Mouse (Mus musculus): Measurements from ENCODE around the gene Agbl1. TPM values are rescaled to one million over a fixed set of nuclear protein-coding genes. Genes with fewer than 3 reads are reported as not detected.

Gene Agbl1
- total and polyA plus RNA-seq, 3 experiments, result 0.08 to 0.21 (median 0.11) TPM

- Histone ChIP-seq H3K79me2 (replicated peaks; ENCODE audit: control insufficient read depth, insufficient read depth, low read length) (no peaks in the 10 kb centered on the region), H3K4me3 (no peak overlapping the region), H3K27ac (no peak overlapping the region), H3K4me1 (ENCODE audit: control insufficient read depth, insufficient read depth, low read length) (no peaks in the 10 kb centered on the region), H3K27me3 (ENCODE audit: control insufficient read depth, insufficient read depth, low read length) (no peaks in the 10 kb centered on the region), H3K36me3 (ENCODE audit: control insufficient read depth, insufficient read depth, low read length) (no peaks in the 10 kb centered on the region), H3K9ac (ENCODE audit: low read depth, low read length) (no peak overlapping the region)
- DNase-seq, result no peak
- 75% methylated on average over 5 of the region's 5 CpGs for WGBS
- intact Hi-C loops (cut with DNase I), result no loop called here
- TF ChIP-seq EP300 (IDR thresholded peaks at IDR 0.05; ENCODE audit: insufficient read depth, low read depth, low read length) (no peak), POLR2A (IDR thresholded peaks at IDR 0.05; ENCODE audit: insufficient read depth, low read depth, low read length) (no peak), CTCF (IDR thresholded peaks at IDR 0.05) (no peak)
Measured at GRCm38 (mm10) chr7:76487519-76487918, 257.8 kb downstream of the Agbl1 start.

GRCm38 (mm10) chr7:76524291-76524690 is 294.6 kb downstream of the Agbl1 start:
- no peak overlapping the region for H3K4me3 ChIP-seq
- H3K27me3 ChIP-seq (ENCODE audit: control insufficient read depth, insufficient read depth, low read length), result no peaks in the 10 kb centered on the region
- TF ChIP-seq POLR2A (IDR thresholded peaks at IDR 0.05; ENCODE audit: insufficient read depth, low read depth, low read length) (no peak), CTCF (IDR thresholded peaks at IDR 0.05) (no peak), EP300 (IDR thresholded peaks at IDR 0.05; ENCODE audit: insufficient read depth, low read depth, low read length) (no peak)
- H3K9ac ChIP-seq (ENCODE audit: low read depth, low read length), result no peak overlapping the region
- no peaks in the 10 kb centered on the region for H3K4me1 ChIP-seq (ENCODE audit: control insufficient read depth, insufficient read depth, low read length)
- 30% methylated on average over 3 of the region's 3 CpGs for WGBS
- intact Hi-C loops (cut with DNase I), result no loop called here
- H3K36me3 ChIP-seq (ENCODE audit: control insufficient read depth, insufficient read depth, low read length), result no peaks in the 10 kb centered on the region
- no peak for DNase-seq
- no peaks in the 10 kb centered on the region for H3K79me2 ChIP-seq (replicated peaks; ENCODE audit: control insufficient read depth, insufficient read depth, low read length)
- no peak overlapping the region for H3K27ac ChIP-seq

- 64% methylated on average over 2 of the region's 2 CpGs for WGBS
Measured at GRCm38 (mm10) chr7:76546456-76546855, 316.8 kb downstream of the Agbl1 start.

GRCm38 (mm10) chr7:76547313-76547712 is 317.6 kb downstream of the Agbl1 start:
- Histone ChIP-seq H3K4me1 (ENCODE audit: control insufficient read depth, insufficient read depth, low read length) (no peaks in the 10 kb centered on the region), H3K27me3 (ENCODE audit: control insufficient read depth, insufficient read depth, low read length) (no peaks in the 10 kb centered on the region), H3K79me2 (replicated peaks; ENCODE audit: control insufficient read depth, insufficient read depth, low read length) (no peaks in the 10 kb centered on the region), H3K27ac (no peak overlapping the region), H3K4me3 (no peak overlapping the region), H3K9ac (ENCODE audit: low read depth, low read length) (no peak overlapping the region), H3K36me3 (ENCODE audit: control insufficient read depth, insufficient read depth, low read length) (no peaks in the 10 kb centered on the region)
- no peak for TF ChIP-seq POLR2A (IDR thresholded peaks at IDR 0.05; ENCODE audit: insufficient read depth, low read depth, low read length)
- no peak for TF ChIP-seq EP300 (IDR thresholded peaks at IDR 0.05; ENCODE audit: insufficient read depth, low read depth, low read length)
- intact Hi-C loops (cut with DNase I), result no loop called here
- DNase-seq, result no peak

More at GRCm38 (mm10) chr7:76546456-76546855, 316.8 kb downstream of the Agbl1 start:
- no peaks in the 10 kb centered on the region for H3K79me2 ChIP-seq (replicated peaks; ENCODE audit: control insufficient read depth, insufficient read depth, low read length)
- H3K4me1 ChIP-seq (ENCODE audit: control insufficient read depth, insufficient read depth, low read length), result no peaks in the 10 kb centered on the region
- no peak for DNase-seq
- H3K9ac ChIP-seq (ENCODE audit: low read depth, low read length), result no peak overlapping the region
- intact Hi-C loops (cut with DNase I), result no loop called here
- no peak overlapping the region for H3K4me3 ChIP-seq
- TF ChIP-seq CTCF (IDR thresholded peaks at IDR 0.05) (no peak), EP300 (IDR thresholded peaks at IDR 0.05; ENCODE audit: insufficient read depth, low read depth, low read length) (no peak), POLR2A (IDR thresholded peaks at IDR 0.05; ENCODE audit: insufficient read depth, low read depth, low read length) (no peak)
- H3K27me3 ChIP-seq (ENCODE audit: control insufficient read depth, insufficient read depth, low read length), result no peaks in the 10 kb centered on the region
- H3K36me3 ChIP-seq (ENCODE audit: control insufficient read depth, insufficient read depth, low read length), result no peaks in the 10 kb centered on the region
- H3K27ac ChIP-seq, result no peak overlapping the region

GRCm38 (mm10) chr7:76551860-76552259 is 322.2 kb downstream of the Agbl1 start:
- H3K27me3 ChIP-seq (ENCODE audit: control insufficient read depth, insufficient read depth, low read length), result no peaks in the 10 kb centered on the region
- H3K27ac ChIP-seq, result no peak overlapping the region
- no peak for DNase-seq
- no peak overlapping the region for H3K9ac ChIP-seq (ENCODE audit: low read depth, low read length)
- 91% methylated on average over 3 of the region's 3 CpGs for WGBS
- intact Hi-C loops (cut with DNase I), result no loop called here
- H3K4me1 ChIP-seq (ENCODE audit: control insufficient read depth, insufficient read depth, low read length), result no peaks in the 10 kb centered on the region
- no peak overlapping the region for H3K4me3 ChIP-seq
- H3K79me2 ChIP-seq (replicated peaks; ENCODE audit: control insufficient read depth, insufficient read depth, low read length), result no peaks in the 10 kb centered on the region
- H3K36me3 ChIP-seq (ENCODE audit: control insufficient read depth, insufficient read depth, low read length), result no peaks in the 10 kb centered on the region
- no peak for TF ChIP-seq CTCF (IDR thresholded peaks at IDR 0.05)
- no peak for TF ChIP-seq EP300 (IDR thresholded peaks at IDR 0.05; ENCODE audit: insufficient read depth, low read depth, low read length)
- TF ChIP-seq POLR2A (IDR thresholded peaks at IDR 0.05; ENCODE audit: insufficient read depth, low read depth, low read length), result no peak

DNA sequence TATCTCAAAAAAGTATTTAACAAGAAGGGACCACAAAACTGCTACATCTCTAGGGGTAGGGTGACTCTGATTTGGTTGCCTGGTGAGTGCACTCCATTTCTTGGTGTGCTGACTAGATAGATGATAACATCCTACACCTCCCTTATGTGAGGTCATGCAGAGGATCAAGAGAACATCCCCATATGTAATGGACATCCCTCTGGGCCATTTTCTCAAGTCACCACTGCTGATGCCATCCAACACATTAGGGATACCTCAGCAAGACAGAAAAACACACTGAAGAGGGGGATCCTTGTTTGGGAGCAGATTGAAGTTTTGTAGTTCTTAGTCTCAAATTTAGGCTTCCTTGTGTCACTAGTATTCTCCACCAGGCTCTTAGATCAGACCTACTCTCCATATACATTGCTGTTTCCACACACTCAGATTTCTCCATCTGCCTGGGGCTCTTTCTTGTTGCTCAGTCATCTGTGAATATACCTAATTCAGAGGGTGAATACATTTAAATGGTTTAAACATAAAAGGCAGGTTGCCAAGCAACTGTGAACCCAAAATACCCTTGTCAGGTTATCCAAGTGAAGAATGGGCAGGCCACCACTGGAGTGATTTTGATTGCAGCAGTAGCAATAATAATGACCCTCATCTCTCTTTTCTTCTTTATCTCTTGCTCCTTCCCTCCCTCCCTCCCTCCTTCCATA is 331.0 kb downstream of the Agbl1 start:
- no peaks in the 10 kb centered on the region for H3K79me2 ChIP-seq (replicated peaks; ENCODE audit: control insufficient read depth, insufficient read depth, low read length)
- intact Hi-C loops (cut with DNase I), result no loop called here
- H3K9ac ChIP-seq (ENCODE audit: low read depth, low read length), result no peak overlapping the region
- no peak for DNase-seq
- H3K27me3 ChIP-seq (ENCODE audit: control insufficient read depth, insufficient read depth, low read length), result no peaks in the 10 kb centered on the region
- no peak for TF ChIP-seq POLR2A (IDR thresholded peaks at IDR 0.05; ENCODE audit: insufficient read depth, low read depth, low read length)
- no peak for TF ChIP-seq EP300 (IDR thresholded peaks at IDR 0.05; ENCODE audit: insufficient read depth, low read depth, low read length)
- H3K4me3 ChIP-seq, result no peak overlapping the region
- no peak overlapping the region for H3K27ac ChIP-seq
- no peaks in the 10 kb centered on the region for H3K36me3 ChIP-seq (ENCODE audit: control insufficient read depth, insufficient read depth, low read length)
- no peaks in the 10 kb centered on the region for H3K4me1 ChIP-seq (ENCODE audit: control insufficient read depth, insufficient read depth, low read length)
